Mouse (Mus musculus): ENCODE results near the gene Slu7. TPM values are rescaled to one million over a fixed set of nuclear protein-coding genes. Genes with fewer than 3 reads are reported as not detected.

Slu7 gene
- polyA plus RNA-seq, 1 experiment from 2014 or later: 46.2 TPM

Other genes with a start within 250 kb of the Slu7 start
- 71.3 and 83.2 TPM in 2 replicates for gene Pttg1, start 7.5 kb upstream of the Slu7 start, polyA plus RNA-seq (2014; fragmentation: Nextera tagmentation; extraction: Ambion mirVana)
- gene C1qtnf2, start 40.5 kb downstream of the Slu7 start, polyA plus RNA-seq (2014; fragmentation: Nextera tagmentation; extraction: Ambion mirVana): 32.3 and 32.7 TPM in 2 replicates
- gene Ccnjl, start 95.0 kb downstream of the Slu7 start, polyA plus RNA-seq (2014; fragmentation: Nextera tagmentation; extraction: Ambion mirVana): 8.1 and 9.0 TPM in 2 replicates
- gene 4933415A04Rik, start 153.3 kb downstream of the Slu7 start, polyA plus RNA-seq (2014; fragmentation: Nextera tagmentation; extraction: Ambion mirVana): 1.6 and 2.2 TPM in 2 replicates
- not detected in 2 replicates for gene Fabp6, start 167.8 kb downstream of the Slu7 start, polyA plus RNA-seq (2014; fragmentation: Nextera tagmentation; extraction: Ambion mirVana)
- 28.3 and 31.1 TPM in 2 replicates for gene Pwwp2a, start 248.3 kb downstream of the Slu7 start, polyA plus RNA-seq (2014; fragmentation: Nextera tagmentation; extraction: Ambion mirVana)

Data from embryonic facial prominence, embryonic 14.5 days (tissue).